Mouse (Mus musculus) liver, adult 2 months (tissue): ENCODE data around the gene Ggcx. TPM values are rescaled to one million over a fixed set of nuclear protein-coding genes. Genes with fewer than 3 reads are reported as not detected.

ENCODE experiments used
- DNase-seq: peaks from one replicate; pipeline ENCODE4 v3.0.0-alpha.2; 2011; ENCODE audit warnings: low read depth, low spot score; ENCODE audit errors: extremely low read depth
- H3K27ac ChIP-seq: fragments of 200-500 bp; replicated peaks from 2 replicates; pipeline ENCODE4 v1.5.1; 2012; ENCODE audit warnings: low read depth, mild to moderate bottlenecking, control low read depth, inconsistent platforms, low read length; ENCODE audit not compliant: insufficient read depth
- H3K27me3 ChIP-seq: fragments of 200-500 bp; 2 replicates; pipeline ENCODE4 v1.6.1; 2012; ENCODE audit warnings: mild to moderate bottlenecking, moderate library complexity, low read length, inconsistent platforms; ENCODE audit not compliant: control insufficient read depth, insufficient read depth
- H3K36me3 ChIP-seq: fragments of 200-500 bp; 2 replicates; pipeline ENCODE4 v1.6.1; 2012; ENCODE audit warnings: low read length, inconsistent platforms; ENCODE audit not compliant: control insufficient read depth, insufficient read depth
- H3K4me1 ChIP-seq: fragments of 200-500 bp; 2 replicates; pipeline ENCODE4 v1.6.1; 2011; ENCODE audit warnings: low read length; ENCODE audit not compliant: control insufficient read depth, insufficient read depth
- H3K4me3 ChIP-seq: fragments of 200-500 bp; 2 replicates; pipeline ENCODE4 v1.5.1; 2011; ENCODE audit warnings: low read depth, mild to moderate bottlenecking, control low read depth, low read length, moderate library complexity; ENCODE audit not compliant: insufficient read depth
- H3K79me2 ChIP-seq: fragments of 200-500 bp; 2 replicates; pipeline ENCODE4 v1.6.1; 2012; ENCODE audit warnings: inconsistent platforms, mild to moderate bottlenecking, low read length, moderate library complexity; ENCODE audit not compliant: control insufficient read depth, insufficient read depth
- H3K9ac ChIP-seq: fragments of 200-500 bp; 2 replicates; pipeline ENCODE4 v1.6.1; 2012; ENCODE audit warnings: low read depth, mild to moderate bottlenecking, control low read depth, inconsistent platforms, low read length
- CTCF ChIP-seq: fragments of 200-500 bp; IDR thresholded peaks from 2 replicates; pipeline ENCODE4 v1.5.1; 2011; ENCODE audit warnings: low read depth, low read length, control low read depth
- POLR2A ChIP-seq: fragments of 200-500 bp; IDR thresholded peaks from 2 replicates; pipeline ENCODE4 v1.6.1; 2011; ENCODE audit warnings: low read length, control low read depth; ENCODE audit not compliant: insufficient read depth; ENCODE audit errors: extremely low read depth
- WGBS: fragments of 180-500 bp; shearing (Covaris S2); methylation state at CpG from one replicate; pipeline ENCODE4 v1.1.7; 2018; 5-methylcytosine and 5-hydroxymethylcytosine counted together
- polyA plus RNA-seq: library from polyadenylated mRNA; depleted of rRNA; stranded (reverse); fragments of >200 nt; gene quantifications from 2 replicates; pipeline ENCODE4 v1.2.3, GENCODE M21; 2012
- total RNA-seq: library from RNA; depleted of rRNA; stranded (reverse); fragments of >200 nt; gene quantifications from 2 replicates; pipeline ENCODE4 v1.2.3, GENCODE M21; 2014

Gene Ggcx
- total and polyA plus RNA-seq, 2 experiments: 67.3 to 71.0 TPM

DNA sequence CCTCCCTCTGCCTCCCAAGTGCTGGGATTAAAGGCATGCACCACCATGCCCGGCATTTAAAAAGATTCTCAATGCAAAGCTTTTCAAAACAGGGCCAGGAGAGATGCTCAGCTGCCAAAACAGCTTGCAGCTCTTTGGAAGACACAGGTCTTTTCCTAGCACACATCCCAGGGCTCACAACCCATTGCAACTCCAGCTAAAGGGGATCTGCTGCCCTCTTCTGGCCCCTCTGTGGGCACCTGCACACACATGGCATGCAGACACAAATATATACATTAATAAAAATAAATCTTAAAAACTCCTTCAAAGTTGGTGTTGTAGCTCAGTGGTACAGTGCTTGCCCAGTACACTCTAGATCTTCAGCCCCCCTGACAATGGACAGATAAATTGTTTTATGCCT, 4.1 kb upstream of the Ggcx start:
- no peak overlapping the region for H3K27ac ChIP-seq
- no peaks in the 10 kb centered on the region for H3K36me3 ChIP-seq
- TF ChIP-seq POLR2A (no peak), CTCF (no peak)
- no peak overlapping the region for H3K4me3 ChIP-seq
- no peaks in the 10 kb centered on the region for H3K27me3 ChIP-seq
- no peak for DNase-seq
- H3K4me1 ChIP-seq: peaks cover 4% of the 10 kb centered on the region; the same call in 1 of the 2 replicates
- no peak overlapping the region for H3K9ac ChIP-seq
- 26% methylated on average over 1 of the region's 1 CpGs for WGBS
- H3K79me2 ChIP-seq: no peaks in the 10 kb centered on the region

- no peak for DNase-seq
- Histone ChIP-seq H3K27me3 (no peaks in the 10 kb centered on the region), H3K27ac (no peak overlapping the region), H3K36me3 (no peaks in the 10 kb centered on the region), H3K79me2 (no peaks in the 10 kb centered on the region), H3K4me3 (no peak overlapping the region), H3K9ac (no peak overlapping the region), H3K4me1 (peaks cover 4% of the 10 kb centered on the region; the same call in 1 of the 2 replicates)
- TF ChIP-seq CTCF (no peak), POLR2A (no peak)
- WGBS: 81% methylated on average over 7 of the region's 7 CpGs
Observed at GRCm38 (mm10) chr6:72410518-72410917, 3.6 kb upstream of the Ggcx start.

GRCm38 (mm10) chr6:72415181-72415580, 1.1 kb downstream of the Ggcx start:
- DNase-seq: peak; percentile 73
- Histone ChIP-seq H3K4me1 (peaks cover 7% of the 10 kb centered on the region; the same call in 1 of the 2 replicates), H3K27ac (peak overlapping the region; percentile 73), H3K27me3 (no peaks in the 10 kb centered on the region), H3K79me2 (peaks cover 8% of the 10 kb centered on the region; the same call in 1 of the 2 replicates), H3K9ac (peak overlapping the region; percentile 42), H3K36me3 (peaks cover 17% of the 10 kb centered on the region; the same call in 1 of the 2 replicates), H3K4me3 (peak overlapping the region; percentile 68)
- 27% methylated on average over 5 of the region's 5 CpGs for WGBS
- TF ChIP-seq POLR2A (no peak), CTCF (peak; percentile 26; the same call in 1 of the 2 replicates)

GRCm38 (mm10) chr6:72415964-72416772, 2.1 kb downstream of the Ggcx start:
- peak; percentile 96 for DNase-seq
- Histone ChIP-seq H3K9ac (peak overlapping the region; percentile 66), H3K4me1 (peaks cover 12% of the 10 kb centered on the region), H3K79me2 (peaks cover 8% of the 10 kb centered on the region; the same call in 1 of the 2 replicates), H3K27ac (peak overlapping the region; percentile 88), H3K27me3 (no peaks in the 10 kb centered on the region), H3K36me3 (peaks cover 17% of the 10 kb centered on the region; the same call in 1 of the 2 replicates), H3K4me3 (peak overlapping the region; percentile 49)
- TF ChIP-seq POLR2A (no peak), CTCF (no peak)
- 19% methylated on average over 7 of the region's 7 CpGs for WGBS

- no peak for DNase-seq
- Histone ChIP-seq H3K4me3 (no peak overlapping the region), H3K9ac (no peak overlapping the region), H3K79me2 (peaks cover 8% of the 10 kb centered on the region; the same call in 1 of the 2 replicates), H3K27ac (no peak overlapping the region), H3K27me3 (no peaks in the 10 kb centered on the region), H3K4me1 (peaks cover 12% of the 10 kb centered on the region), H3K36me3 (peaks cover 30% of the 10 kb centered on the region; the same call in 1 of the 2 replicates)
- TF ChIP-seq POLR2A (no peak), CTCF (no peak)
- WGBS: 95% methylated on average over 4 of the region's 4 CpGs
Observed at GRCm38 (mm10) chr6:72418279-72418678, 4.2 kb downstream of the Ggcx start.

GRCm38 (mm10) chr6:72419806-72420205, 5.7 kb downstream of the Ggcx start:
- Histone ChIP-seq H3K27ac (no peak overlapping the region), H3K27me3 (no peaks in the 10 kb centered on the region), H3K4me3 (no peak overlapping the region), H3K9ac (no peak overlapping the region), H3K79me2 (peaks cover 8% of the 10 kb centered on the region; the same call in 1 of the 2 replicates), H3K36me3 (peaks cover 44% of the 10 kb centered on the region), H3K4me1 (peaks cover 13% of the 10 kb centered on the region)
- no peak for DNase-seq
- 90% methylated on average over 1 of the region's 1 CpGs for WGBS
- no peak for TF ChIP-seq POLR2A
- TF ChIP-seq CTCF: no peak
